Mouse (Mus musculus) heart, adult 11 months (tissue): Measurements from ENCODE around the gene Mybpc2.

Source experiments
- DNase-seq: peaks from one replicate; pipeline ENCODE4 v3.0.0; 2022

The Mybpc2 gene

GRCm38 (mm10) chr7:44482836-44483435 lies 41.5 kb downstream of the Mybpc2 start:
- DNase-seq: peak; percentile 53

GRCm38 (mm10) chr7:44475046-44475614 lies 49.3 kb downstream of the Mybpc2 start:
- peak; percentile 92 for DNase-seq

- peak; percentile 98 for DNase-seq
These were observed 50.0 kb downstream of the Mybpc2 start for GRCm38 (mm10) chr7:44474419-44474818.

- DNase-seq: peak; percentile 99
These were observed 51.4 kb downstream of the Mybpc2 start for GRCm38 (mm10) chr7:44472961-44473646.

- DNase-seq: no peak
These were observed 51.9 kb downstream of the Mybpc2 start for GRCm38 (mm10) chr7:44472558-44472885.

- DNase-seq: peak; percentile 99
These were observed 52.4 kb downstream of the Mybpc2 start for GRCm38 (mm10) chr7:44471880-44472557.

GRCm38 (mm10) chr7:44470696-44471612 lies 53.5 kb downstream of the Mybpc2 start:
- peak; percentile 93 for DNase-seq

GRCm38 (mm10) chr7:44469677-44470675 lies 54.5 kb downstream of the Mybpc2 start:
- peak; percentile 91 for DNase-seq

GRCm38 (mm10) chr7:44468644-44469285 lies 55.7 kb downstream of the Mybpc2 start:
- DNase-seq: no peak

GRCm38 (mm10) chr7:44467811-44468411 lies 56.5 kb downstream of the Mybpc2 start, which contains the start of gene Josd2:
Gene Josd2, plus strand, starts transcription at chr7:44467980.
- peak; percentile 100 for DNase-seq

GRCm38 (mm10) chr7:44466888-44467311 lies 57.6 kb downstream of the Mybpc2 start:
- DNase-seq: peak; percentile 93

GRCm38 (mm10) chr7:44466006-44466887 lies 58.2 kb downstream of the Mybpc2 start:
- peak; percentile 92 for DNase-seq

GRCm38 (mm10) chr7:44465111-44465510 lies 59.3 kb downstream of the Mybpc2 start, which contains the start of gene Aspdh:
Gene Aspdh, plus strand, starts transcription at chr7:44465391.
- peak; percentile 80 for DNase-seq

- peak; percentile 89 for DNase-seq
These were observed 59.9 kb downstream of the Mybpc2 start for GRCm38 (mm10) chr7:44464511-44464910.

GRCm38 (mm10) chr7:44463556-44464225 lies 60.8 kb downstream of the Mybpc2 start:
- DNase-seq: peak; percentile 81

GRCm38 (mm10) chr7:44463056-44463425 lies 61.4 kb downstream of the Mybpc2 start:
- DNase-seq: no peak

GRCm38 (mm10) chr7:44462218-44463055 lies 62.0 kb downstream of the Mybpc2 start:
- DNase-seq: peak; percentile 86
